22 mouse cellular contexts compared by ENCODE assay signal in the genomic region with DNA sequence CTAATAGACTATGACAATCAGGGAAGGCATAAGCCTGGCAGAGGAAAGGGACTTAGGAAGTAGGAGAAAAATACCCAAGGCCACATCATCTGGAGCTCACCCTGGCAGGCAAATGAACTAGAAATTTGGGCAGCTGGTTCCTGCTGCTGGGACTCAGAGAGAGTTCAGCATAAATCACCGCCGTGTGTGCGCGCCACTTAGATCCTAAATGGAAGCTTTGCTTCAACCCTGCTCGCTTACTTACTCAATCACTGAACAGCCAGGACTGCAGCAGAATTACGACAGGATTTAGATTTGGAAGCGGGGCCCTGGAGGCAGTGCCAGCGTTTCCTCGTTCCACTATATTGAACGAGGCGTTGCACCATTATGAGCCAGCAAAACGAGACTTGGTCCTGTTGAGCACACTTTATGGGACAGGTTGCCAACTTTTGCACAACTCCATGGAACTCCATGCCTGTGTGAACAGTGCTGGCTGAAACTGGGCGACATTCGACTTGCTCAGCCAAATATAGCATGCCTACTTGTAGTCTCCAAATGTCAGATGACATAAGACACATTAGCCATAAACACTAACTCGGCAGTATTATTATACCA.
A peak's percentile ranks its signal among the peaks of the same experiment; 100 is the strongest.
DNase-seq lines count a peak whose midpoint lies in the region; ATAC-seq and TF ChIP-seq lines count a peak whose summit lies in the region.
"Had no signal": no experiment of that assay in that cellular context is flagged by ENCODE, and none has a peak within 500 bp of the region (broad histone marks: within the 10 kb centered on the region; RNA-seq: fewer than 3 reads in every experiment).

No protein-coding gene starts in this region.

- H3K27ac ChIP-seq in hindbrain, postnatal 0 days, result no peak overlapping the region
- H3K27ac ChIP-seq in hindbrain, embryonic 16.5 days (ENCODE audit: low read depth, low read length), result no peak overlapping the region
- H3K27ac ChIP-seq: hindbrain, embryonic 14.5 days; intestine, embryonic 15.5 days; layer of hippocampus, adult 2 months; liver, embryonic 14.5 days; neural tube, embryonic 12.5 days had no signal

- WGBS in hindbrain, postnatal 0 days, result 76% methylated on average over 15 of the region's 15 CpGs
- WGBS in hindbrain, embryonic 16.5 days, result 77% methylated on average over 15 of the region's 15 CpGs

- peak; percentile 3 for DNase-seq in adrenal gland, adult 8-10 months
- DNase-seq in adrenal gland, postnatal 4 days (ENCODE audit: low spot score in 2 of 2), result no peak
- peak; percentile 29 for DNase-seq in hindbrain, postnatal 0 days (ENCODE audit: low spot score)
- peak; percentile 3 for DNase-seq in ovary, postnatal 36 days (ENCODE audit: low spot score)
- DNase-seq in ovary, postnatal 14 days (ENCODE audit: low spot score), result no peak
- peak; percentile 5 to 53 for DNase-seq in lung, postnatal 4 days
- no peak for DNase-seq in thymus, adult 18-20 months
- DNase-seq: cerebellum, adult 11 months; cerebellum, adult 9-11 months; gastrocnemius, postnatal 14 days; heart, postnatal 4 days; kidney, adult 9 months; kidney, postnatal 25 days; midbrain, embryonic 14.5 days; thymus, adult 2 months; thymus, postnatal 4 days had no signal

- H3K4me1 ChIP-seq in hindbrain, postnatal 0 days (ENCODE audit: insufficient read depth, low read length), result peaks cover 9% of the 10 kb centered on the region
- H3K4me1 ChIP-seq in hindbrain, embryonic 16.5 days (ENCODE audit: control insufficient read depth, insufficient read depth, low read depth, low read length), result peaks cover 9% of the 10 kb centered on the region
- H3K4me1 ChIP-seq: intestine, embryonic 15.5 days; neural tube, embryonic 12.5 days had no signal

- H3K27me3 ChIP-seq in hindbrain, postnatal 0 days (ENCODE audit: insufficient read depth, low read length), result no peaks in the 10 kb centered on the region
- no peaks in the 10 kb centered on the region for H3K27me3 ChIP-seq in hindbrain, embryonic 16.5 days (replicated peaks; ENCODE audit: control insufficient read depth, insufficient read depth, low read length)
- H3K27me3 ChIP-seq: intestine, embryonic 15.5 days; neural tube, embryonic 12.5 days had no signal

- H3K9ac ChIP-seq in hindbrain, postnatal 0 days (replicated peaks; ENCODE audit: low read length), result no peak overlapping the region
- H3K9ac ChIP-seq in hindbrain, embryonic 16.5 days (ENCODE audit: low read depth, low read length), result no peak overlapping the region
- H3K9ac ChIP-seq: hindbrain, embryonic 14.5 days; intestine, embryonic 15.5 days; liver, embryonic 14.5 days; neural tube, embryonic 12.5 days had no signal

- no peak for ATAC-seq in hindbrain, postnatal 0 days
- no peak for ATAC-seq in hindbrain, embryonic 16.5 days
- ATAC-seq: intestine, embryonic 15.5 days had no signal

- no peak overlapping the region for H3K4me2 ChIP-seq in hindbrain, postnatal 0 days (ENCODE audit: low read depth, low read length)
- H3K4me2 ChIP-seq in hindbrain, embryonic 16.5 days (ENCODE audit: low read length), result no peak overlapping the region
- H3K4me2 ChIP-seq: hindbrain, embryonic 14.5 days; intestine, embryonic 15.5 days; neural tube, embryonic 12.5 days had no signal

- no peak overlapping the region for H3K4me3 ChIP-seq in hindbrain, postnatal 0 days (ENCODE audit: low read length)
- no peak overlapping the region for H3K4me3 ChIP-seq in hindbrain, embryonic 16.5 days (ENCODE audit: low read length)
- H3K4me3 ChIP-seq: intestine, embryonic 15.5 days; layer of hippocampus, adult 2 months; neural tube, embryonic 12.5 days had no signal

- H3K9me3 ChIP-seq in hindbrain, postnatal 0 days (ENCODE audit: low read length), result no peaks in the 10 kb centered on the region
- H3K9me3 ChIP-seq in hindbrain, embryonic 16.5 days (ENCODE audit: control insufficient read depth, low read length), result no peaks in the 10 kb centered on the region
- H3K9me3 ChIP-seq: intestine, embryonic 15.5 days; neural tube, embryonic 12.5 days had no signal

- no peaks in the 10 kb centered on the region for H3K36me3 ChIP-seq in hindbrain, postnatal 0 days (ENCODE audit: insufficient read depth, low read length)
- no peaks in the 10 kb centered on the region for H3K36me3 ChIP-seq in hindbrain, embryonic 16.5 days (ENCODE audit: control insufficient read depth, insufficient read depth, low read length)
- H3K36me3 ChIP-seq: intestine, embryonic 15.5 days; neural tube, embryonic 12.5 days had no signal

- TF ChIP-seq CTCF in hindbrain, postnatal 0 days (IDR thresholded peaks at IDR 0.05; ENCODE audit: low read depth), result no peak

Comparison
In these comparisons a context has a peak if more than half of its experiments do, and no peak if none do; other contexts are left out.
1. DNase-seq: peak in adrenal gland, adult 8-10 months (single experiment), hindbrain, postnatal 0 days (single experiment), ovary, postnatal 36 days (single experiment) and lung, postnatal 4 days (2 of 2); none in adrenal gland, postnatal 4 days (0 of 2), ovary, postnatal 14 days (single experiment) and thymus, adult 18-20 months (0 of 2).